Mouse (Mus musculus): Measurements from ENCODE around the gene Pfdn6.
"Not testable (repeated sequence)": the region's sequence is repeated elsewhere in the genome, so short reads cannot be mapped to it uniquely, and the experiment has no call there.

The Pfdn6 gene

DNA sequence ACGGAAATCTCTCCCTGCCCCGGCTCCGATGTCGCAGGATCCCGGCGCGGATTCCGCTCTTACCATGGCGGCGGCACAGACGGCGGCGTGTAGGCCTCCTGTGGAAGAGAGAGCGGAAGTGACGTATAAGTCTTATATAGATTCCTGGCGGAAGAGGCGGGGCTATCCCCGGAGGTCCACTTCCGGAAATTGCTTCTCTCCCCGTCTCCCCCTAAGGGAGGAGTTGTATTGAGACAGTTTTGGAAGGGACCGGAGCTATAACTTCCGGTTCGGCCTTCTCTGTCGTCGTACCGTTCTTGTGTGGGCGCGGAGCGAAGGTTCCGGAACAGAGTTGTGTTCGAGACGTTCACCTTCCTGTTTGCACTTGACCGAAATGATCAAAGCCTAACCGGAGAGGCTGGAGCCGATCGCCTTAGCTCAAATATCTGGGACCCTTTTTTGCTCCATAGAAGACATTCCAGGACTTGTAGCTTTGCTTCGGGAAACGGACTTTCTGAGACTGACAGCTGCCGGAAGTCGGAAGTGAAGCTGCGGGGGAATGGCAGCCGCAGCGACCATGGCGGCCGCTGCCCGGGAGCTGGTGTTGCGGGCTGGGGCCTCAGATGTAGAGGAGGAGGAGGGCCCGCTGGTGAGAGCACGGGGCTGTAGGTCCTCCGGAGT lies 15.5 kb upstream of the Pfdn6 start, which contains the start of the genes Vps52 and Rps18:
Vps52 (plus strand) TSS at position 258 of the 660 bp plus-strand sequence.
Rps18 (minus strand) TSS at position 447 of the 660 bp plus-strand sequence.
- peak; percentile 93 to 97 for DNase-seq

DNA sequence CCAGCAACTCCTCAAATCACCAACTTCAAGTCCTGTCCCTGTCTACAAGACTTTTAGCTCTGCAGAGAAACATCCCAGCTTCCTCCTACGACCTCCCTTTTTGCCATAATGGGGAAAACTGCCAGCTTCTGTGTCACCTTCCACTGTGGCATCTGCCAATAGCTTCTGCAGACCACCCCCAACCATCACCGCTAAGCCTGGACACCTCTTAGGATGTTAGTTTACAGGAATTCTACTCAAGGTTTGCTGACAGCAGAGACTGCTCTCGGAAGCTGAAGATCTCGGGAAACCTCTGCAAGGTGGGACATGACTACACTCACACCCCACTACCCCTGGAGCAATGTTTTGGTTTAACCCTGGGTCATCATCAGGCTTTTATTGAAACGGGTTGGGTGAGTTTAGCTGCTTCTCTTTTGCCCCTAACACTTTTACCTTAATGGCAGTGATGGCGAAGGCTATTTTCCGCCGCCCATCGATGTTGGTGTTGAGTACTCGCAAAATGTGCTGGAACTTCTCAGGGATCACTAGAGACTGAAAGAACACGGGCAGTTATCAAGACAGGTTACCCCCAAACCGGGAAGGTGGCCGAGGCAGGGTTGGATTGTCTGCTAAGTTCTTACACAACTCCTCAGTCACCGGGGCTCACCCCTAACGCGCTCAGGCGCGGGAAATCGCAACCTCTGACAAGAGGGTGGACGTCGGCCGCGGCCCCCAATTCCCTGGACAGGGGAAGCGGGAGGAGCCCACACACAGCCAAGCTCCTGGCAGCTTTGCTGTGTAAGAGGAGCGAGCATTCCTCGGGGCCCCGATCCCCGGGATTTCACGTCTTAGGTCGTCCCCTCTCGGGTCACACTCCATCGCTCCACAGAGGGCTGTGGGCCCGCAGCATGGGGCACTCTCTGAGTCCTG lies 14.8 kb upstream of the Pfdn6 start:
- no peak for DNase-seq

DNA sequence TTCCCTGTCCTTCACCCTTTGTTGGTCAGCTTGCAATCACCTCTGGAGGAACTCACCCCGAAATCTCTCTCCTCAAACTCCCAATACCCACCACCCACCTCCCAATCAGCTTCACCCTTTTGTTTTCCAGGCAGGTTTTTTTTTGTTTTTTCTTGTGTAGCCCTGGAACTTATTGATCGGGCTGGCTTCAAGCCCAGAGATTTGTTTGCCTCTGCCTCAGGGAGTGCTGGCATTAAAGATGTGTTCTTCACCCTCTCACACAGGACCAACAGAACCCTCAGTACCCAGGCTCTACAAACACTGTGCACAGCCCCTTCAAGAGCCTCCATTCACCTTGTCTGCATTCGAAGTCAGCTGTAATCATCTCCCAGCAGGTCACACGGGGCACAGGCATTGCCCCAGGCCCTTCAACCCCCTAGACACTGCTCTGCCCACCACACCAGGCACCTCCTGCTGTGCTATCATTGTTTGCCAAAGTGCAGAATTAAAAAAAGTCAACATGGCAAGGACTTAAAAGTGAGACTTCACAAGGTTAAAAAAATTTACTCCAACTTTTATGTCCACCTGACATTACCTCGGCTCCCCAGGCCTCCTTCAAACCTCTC lies 13.9 kb upstream of the Pfdn6 start:
- no peak for DNase-seq

DNA sequence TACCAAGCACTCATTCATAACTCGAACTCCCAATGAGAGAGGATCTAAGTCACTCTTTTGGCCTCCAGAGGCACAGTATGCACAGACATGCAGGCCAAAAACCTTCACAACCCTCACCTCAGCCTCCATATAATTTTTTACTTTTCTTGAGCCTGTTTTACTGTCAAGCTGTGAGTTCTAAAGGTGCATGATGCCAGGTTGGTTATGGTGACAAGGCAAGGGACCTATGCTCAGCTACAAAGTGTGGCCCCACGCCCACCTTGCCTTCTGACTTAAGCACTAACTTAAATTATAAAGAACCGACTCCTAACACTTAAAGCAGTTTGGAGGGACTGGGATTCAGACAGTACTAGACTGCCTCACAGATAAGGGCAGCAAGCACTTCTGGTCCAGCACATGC lies 13.2 kb upstream of the Pfdn6 start:
- DNase-seq = no peak

DNA sequence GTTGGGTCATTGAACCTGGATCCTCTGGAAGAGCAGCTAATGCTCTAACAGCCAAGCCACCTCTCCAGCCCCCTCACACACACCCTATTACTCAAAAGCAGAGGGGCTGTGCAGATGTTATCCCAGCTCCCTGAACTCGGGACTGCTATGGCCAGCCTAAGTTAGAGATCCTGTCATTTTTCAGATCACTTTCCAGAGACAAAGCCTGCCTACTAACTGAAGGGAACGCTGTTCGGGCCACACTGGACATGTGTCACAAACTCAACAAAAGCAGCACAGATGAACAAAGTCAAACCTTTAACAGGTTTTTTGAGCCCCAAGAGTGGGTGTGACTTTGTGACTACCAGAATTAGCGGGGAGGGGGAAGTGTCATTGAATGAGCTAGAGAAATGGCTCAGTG lies 12.7 kb upstream of the Pfdn6 start:
- DNase-seq = no peak

DNA sequence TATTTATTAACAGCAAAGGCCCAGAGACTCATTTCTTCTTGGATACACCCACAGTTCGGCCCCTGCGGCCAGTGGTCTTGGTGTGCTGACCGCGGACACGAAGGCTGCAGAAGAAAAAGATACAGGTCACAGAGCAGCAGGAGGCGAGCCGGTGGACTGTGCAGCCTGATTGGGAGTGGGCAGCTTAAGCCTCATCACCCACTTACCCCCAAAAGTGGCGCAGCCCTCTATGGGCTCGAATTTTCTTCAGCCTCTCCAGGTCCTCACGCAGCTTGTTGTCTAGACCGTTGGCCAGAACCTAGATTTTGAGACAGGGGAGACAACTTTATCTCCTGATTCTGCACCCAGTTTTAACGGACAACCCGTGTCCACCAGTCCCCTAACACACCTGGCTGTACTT lies 11.9 kb upstream of the Pfdn6 start:
- DNase-seq = not testable (repeated sequence)

DNA sequence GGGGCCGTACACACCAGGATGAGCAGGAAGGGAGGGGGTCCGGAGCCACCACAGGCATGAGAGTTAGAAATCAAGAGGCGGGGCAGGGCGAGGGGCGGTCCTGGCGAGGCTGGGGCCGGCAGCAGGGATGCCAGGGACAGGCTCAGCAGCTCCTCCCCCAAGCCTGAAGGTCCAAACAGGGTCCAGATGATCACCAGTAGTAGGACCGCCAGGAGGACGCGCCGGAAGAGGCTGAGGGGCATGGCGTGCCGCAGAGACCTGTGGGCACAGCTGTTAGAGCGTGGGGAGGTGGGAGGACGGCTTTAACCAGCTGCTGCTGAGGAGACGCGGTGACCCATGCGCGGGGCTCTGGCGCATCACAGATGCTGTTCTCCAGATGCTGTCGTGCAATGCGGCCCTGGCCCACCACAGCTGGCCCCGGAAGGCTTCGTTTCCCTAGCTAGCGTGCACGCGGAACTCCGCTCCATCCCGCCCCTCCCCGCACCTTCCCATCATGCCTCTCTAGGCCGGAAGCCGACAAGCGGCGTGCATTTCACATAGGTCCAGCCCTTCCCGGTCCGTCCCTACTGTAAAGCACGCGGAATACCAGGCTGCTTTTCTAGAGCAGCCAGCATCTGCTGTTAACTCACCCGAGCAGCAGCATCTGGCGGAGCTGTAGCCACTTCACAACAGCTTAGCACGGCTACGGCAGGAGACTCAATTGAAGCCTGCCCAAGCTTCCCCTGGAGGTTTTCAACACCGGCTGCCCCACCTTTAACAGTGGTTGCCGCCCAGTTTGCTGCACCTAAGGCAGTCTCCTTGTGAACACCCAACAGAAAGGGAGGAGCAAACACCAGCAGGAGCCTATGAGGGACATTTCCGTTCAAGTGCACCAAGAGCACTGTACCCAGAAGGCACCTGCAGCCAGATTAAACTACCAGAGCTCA lies 11.1 kb upstream of the Pfdn6 start, which contains the start of gene B3galt4:
B3galt4 (minus strand) TSS at position 468 of the 926 bp plus-strand sequence.
- peak; percentile 72 to 73 for DNase-seq

DNA sequence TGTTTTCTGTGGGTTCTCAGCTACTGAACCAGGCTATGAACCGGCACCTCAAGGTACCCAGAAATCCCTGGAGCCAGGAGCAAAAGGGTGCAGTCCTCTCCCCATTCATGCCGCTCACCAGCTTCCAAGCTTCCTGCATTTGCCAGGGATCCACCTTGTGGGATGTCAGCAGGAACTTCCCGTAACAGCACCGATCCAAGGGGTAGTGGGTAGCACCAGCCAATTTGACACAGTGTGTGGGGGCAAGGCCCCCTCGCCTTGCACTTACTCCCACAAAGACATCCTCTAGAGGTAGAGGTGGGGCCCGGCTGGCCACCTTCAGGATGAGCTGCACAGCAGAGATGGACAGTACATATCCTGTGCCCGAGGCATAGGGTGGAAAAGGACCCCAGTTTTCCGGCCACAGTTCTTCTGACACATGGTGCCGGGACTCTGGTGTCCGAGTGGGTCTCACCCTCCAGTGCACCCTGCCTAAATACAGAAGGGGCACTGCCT lies 10.0 kb upstream of the Pfdn6 start:
- no peak for DNase-seq

DNA sequence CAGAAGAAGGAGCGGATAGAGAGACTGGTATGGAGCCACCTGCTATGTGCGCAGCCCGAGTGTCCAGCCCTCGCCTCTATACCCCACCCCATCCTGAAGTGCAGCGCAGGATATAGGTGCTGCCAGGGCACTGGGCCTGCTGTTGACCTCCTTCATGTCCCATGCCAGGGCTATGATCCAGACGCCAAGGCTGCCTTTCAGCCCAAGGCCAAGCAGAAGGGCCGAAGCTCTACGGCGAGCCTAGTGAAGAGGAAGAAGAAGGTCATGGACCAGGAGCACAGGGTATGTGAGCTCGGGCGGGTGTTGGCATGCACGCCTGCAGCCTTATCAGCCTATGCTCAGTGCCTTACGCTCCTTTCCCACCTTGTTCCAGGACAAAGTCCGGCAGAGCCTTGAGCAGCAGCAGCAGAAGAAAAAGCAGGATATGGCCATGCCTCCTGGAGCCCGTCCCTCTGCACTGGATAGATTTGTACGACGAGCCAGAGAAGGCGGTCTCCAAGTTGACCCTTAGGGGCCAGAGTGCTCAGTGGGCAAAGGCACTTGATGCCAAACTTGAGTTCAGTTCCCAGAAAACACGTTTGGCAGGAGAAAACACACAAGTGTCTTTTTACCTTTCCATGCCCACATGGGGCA lies 8.9 kb upstream of the Pfdn6 start:
- no peak for DNase-seq

DNA sequence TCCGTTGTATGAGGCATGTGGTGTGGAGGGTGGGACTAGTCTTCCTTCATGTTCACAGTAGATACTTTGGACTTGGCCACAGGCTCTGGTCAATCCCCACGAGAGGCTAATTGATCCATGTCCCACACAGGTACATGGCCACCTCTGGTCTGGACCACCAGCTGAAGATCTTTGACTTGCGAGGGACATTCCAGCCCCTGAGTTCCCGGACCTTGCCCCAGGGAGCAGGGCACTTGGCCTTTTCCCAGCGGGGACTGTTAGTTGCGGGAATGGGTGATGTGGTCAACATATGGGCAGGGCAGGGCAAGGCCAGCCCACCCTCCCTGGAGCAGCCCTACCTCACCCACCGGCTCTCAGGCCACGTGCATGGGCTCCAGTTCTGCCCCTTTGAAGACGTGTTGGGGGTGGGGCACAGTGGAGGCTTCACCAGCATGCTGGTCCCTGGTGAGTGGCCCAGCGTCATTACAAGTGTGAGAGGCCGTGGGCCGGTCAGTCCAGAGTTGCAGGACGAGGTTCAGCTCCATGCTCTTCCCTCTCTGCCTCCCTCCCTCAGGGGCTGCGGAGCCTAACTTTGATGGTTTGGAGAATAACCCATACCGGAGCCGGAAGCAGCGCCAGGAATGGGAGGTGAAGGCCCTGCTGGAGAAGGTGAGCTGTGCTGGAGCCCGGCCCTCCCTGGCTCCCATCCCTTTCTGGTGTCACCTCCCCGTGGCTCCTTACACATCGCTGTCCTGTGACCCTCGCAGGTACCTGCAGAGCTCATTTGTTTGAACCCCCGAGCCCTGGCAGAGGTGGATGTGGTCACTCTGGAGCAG lies 8.2 kb upstream of the Pfdn6 start:
- DNase-seq = no peak

DNA sequence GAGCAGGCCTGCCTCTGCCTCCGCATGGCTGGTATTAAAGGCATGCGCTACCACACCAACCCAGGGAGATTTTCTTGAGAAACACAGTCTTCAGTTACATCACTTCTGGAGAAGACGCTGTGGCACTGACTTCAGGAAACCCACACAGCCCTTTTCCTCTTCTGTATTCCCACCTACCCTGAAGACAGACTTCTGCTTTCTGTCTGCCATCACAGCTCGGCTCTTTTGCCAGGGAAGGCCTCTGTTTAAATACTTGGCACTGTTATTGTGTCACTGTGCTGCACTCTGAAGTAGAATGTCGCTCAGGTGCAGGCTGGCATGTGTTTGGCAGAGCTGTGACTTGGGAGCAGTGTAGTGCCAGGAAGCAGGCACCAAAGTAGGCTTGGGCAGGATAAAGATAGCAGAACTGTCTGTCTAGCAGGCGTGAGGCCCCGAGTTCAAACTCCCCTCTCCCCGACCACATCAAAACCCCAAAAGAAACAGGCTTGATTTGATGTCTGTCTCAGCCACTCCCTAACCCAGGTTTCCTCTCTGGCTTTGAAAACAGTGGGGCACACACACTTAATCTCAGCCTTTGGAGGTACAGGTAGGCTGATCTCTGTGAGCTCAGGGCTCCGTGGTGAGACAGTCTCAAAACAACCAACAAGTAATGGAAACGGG lies 7.4 kb upstream of the Pfdn6 start:
- DNase-seq = no peak

DNA sequence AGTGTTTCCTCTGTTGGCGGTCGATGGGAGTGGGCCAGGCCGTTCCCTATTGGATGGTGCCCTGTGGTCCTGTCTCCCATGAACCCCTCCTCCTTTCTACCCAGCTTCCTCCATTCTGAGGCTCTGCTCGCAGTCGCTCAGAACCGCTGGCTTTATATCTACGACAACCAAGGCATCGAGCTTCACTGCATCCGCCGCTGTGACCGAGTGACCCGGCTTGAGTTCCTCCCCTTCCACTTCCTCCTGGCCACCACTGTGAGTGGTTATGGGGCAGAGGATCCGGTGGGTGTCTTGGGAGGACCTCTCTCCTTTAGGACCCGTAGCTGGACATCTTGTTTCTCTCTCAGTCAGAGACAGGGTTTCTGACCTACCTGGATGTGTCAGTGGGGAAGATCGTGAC lies 3.3 kb upstream of the Pfdn6 start:
- no peak for DNase-seq

DNA sequence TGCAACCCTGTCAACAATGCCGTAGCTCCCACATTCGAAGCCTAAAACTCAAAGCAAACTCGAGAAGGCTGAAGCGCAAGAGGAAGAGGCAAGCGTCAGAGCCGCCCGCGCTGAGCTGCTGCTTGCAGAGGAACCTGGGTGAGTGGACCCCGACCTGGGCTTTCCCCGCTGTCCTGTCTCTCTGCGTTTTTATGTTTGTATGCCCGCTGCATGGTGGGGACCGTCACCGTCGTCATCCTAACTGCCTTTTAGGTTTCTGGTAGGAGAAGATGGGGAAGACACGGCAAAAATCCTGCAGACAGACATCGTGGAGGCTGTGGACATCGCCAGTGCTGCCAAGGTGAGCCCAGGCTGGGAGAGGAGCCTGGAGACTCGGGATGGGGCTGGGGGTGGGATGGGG lies 1.2 kb upstream of the Pfdn6 start:
- no peak for DNase-seq

DNA sequence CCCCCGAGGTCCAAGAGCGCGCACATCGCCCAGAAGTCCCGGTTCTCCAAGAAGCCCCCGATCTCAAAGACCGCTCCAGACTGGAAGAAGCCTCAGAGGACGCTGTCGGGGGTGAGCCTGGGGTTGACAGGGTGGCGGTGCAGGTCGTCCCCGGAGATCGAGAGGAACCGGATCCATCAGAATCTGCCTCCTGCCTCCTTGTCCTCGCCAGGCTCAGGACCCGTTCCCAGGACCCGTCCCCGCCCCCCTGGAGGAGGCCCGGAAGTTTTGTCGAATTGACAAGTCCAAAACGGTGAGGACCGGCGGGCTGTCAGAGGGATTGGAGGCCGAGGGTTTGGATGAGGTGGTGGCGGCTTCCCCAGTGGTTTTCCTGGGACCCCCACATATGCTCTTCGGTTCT lies 838 bp upstream of the Pfdn6 start:
- no peak for DNase-seq

DNA sequence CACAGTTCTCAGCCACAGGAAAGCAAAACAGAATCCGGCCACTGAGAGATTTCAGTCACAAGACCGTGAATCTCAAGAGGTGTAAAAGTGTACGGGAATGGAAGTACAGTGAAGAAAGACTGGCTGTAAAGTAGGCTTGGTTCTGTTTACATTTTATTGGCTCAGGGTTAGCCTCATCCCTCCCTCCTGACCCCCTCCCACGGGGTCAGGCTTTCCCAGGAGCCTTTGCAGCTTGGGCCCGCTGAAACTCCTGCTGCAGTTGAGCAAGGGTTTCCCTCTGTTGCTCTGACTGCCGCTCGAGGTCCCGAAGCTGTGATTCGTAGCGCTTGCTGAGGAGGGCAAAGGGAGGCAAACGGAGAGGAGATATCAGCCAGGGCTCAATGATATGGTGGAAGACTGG lies 1.4 kb downstream of the Pfdn6 start:
- DNase-seq = no peak

DNA sequence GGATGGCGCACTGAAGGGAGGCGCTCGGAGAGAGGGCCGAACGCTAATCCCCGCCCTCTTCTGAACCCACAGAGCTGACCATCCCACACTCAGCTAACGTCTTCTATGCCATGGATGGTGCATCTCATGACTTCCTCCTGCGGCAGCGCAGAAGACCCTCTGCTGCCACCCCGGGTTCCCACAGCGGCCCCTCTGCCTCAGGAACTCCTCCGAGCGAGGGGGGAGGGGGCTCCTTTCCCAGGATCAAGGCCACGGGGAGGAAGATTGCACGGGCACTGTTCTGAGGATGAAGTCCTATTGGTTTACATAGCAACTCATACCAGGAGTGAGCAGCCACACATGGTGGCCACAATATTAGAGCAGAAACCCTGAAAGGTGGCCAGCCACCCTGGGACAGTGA lies 3.1 kb downstream of the Pfdn6 start:
- no peak for DNase-seq

DNA sequence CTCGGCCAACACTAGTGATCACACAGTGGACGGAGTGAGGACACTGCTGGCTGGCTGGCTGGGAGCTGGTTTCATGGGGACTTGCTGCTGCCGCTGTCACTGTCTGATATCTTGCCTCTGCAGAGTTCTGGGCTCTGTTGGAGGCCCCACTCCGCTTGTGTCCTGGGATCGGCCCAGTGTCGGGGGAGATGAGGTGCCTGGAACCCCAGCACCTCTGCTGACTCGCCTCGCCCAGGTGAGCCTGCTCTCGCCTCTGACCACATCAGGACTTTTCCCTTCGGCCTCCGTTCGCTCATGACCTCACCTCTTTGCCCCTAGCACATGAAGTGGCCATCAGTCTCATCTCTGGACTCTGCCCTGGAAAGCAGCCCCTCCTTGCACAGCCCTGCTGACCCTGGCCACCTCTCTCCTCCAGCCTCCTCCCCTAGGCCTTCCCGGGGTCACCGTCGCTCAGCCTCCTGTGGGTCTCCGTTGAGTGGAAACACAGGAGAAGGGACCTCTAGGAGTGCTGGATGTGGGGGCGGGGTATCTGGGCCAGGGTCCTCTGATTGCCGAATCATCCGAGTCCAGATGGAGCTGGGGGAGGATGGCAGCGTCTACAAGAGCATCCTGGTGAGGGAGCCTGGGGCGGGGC lies 4.6 kb downstream of the Pfdn6 start:
- no peak for DNase-seq

DNA sequence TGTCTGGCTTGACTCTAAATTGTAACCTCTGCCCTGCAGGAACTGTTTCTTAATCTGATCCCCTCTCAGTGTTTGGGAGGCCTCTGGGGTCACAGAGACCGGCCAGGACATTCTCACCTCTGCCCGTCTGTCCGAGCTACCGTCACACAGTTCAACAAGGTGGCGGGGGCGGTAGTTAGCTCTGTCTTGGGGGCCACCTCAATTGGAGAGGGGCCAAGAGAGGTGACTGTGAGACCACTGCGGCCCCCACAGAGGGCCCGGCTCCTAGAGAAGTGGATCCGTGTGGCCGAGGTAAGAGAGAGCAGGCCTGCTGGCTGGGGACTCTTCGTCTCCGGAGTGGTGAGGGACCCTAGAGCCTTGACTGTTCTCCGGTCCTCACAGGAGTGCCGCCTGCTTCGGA lies 7.2 kb downstream of the Pfdn6 start:
- no peak for DNase-seq

DNA sequence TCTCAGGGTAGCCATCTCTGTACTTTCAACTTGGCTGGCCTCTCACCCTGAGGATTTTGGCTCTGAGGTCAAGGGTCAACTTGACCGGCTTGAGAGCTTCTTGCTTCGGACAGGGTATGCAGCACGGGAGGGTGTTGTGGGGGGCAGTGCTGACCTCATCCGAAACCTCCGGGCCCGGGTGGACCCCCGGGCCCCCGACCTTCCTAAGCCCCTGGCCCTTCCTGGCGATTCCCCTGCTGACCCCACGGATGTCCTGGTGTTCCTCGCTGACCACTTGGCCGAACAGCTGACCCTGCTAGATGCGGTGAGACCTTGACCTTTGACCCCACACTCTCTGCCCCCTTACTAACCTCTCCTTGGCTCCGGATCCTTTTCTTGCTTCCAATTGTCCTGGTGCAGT lies 7.7 kb downstream of the Pfdn6 start:
- DNase-seq = no peak

DNA sequence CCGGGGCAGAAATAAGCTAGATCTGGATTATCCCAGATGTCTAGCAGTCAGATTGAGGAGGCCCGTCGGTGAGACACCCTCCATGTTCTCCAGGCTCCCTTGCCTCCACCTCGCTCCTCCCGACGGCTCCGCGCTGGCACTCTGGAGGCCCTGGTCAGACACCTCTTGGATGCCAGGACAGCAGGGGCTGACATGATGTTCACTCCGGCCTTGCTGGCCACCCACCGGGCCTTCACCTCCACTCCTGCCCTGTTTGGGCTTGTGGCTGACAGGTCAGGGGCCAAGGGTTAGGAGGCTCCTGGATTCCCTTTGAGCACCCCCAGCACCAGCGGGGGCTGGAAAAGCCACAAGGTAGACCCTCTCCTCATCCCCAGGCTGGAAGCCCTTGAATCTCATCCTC lies 8.2 kb downstream of the Pfdn6 start:
- no peak for DNase-seq

All from cerebellum, postnatal 36 days (tissue).